Mouse (Mus musculus) hindbrain, embryonic 12.5 days (tissue): ENCODE measurements around the gene Nceh1. TPM values are rescaled to one million over a fixed set of nuclear protein-coding genes. Genes with fewer than 3 reads are reported as not detected.
A peak's percentile ranks its signal among the peaks of the same experiment; 100 is the strongest.

Experiments
- ATAC-seq: fragments of 200-750 bp; cut with Nextera tagmentation; 2 replicates; pipeline ENCODE4 v1.8.0; 2017; ENCODE audit warnings: moderate TSS enrichment; ENCODE audit not compliant: low FRiP score
- H3K27ac ChIP-seq: fragments of 300-500 bp; sonication (generic); 2 replicates; pipeline ENCODE4 v1.5.1; 2016; ENCODE audit warnings: mild to moderate bottlenecking
- H3K27me3 ChIP-seq: fragments of 300-500 bp; sonication (generic); 2 replicates; pipeline ENCODE4 v1.6.1; 2016; ENCODE audit warnings: mild to moderate bottlenecking
- H3K36me3 ChIP-seq: fragments of 300-500 bp; sonication (generic); 2 replicates; pipeline ENCODE4 v1.6.1; 2016; ENCODE audit warnings: mild to moderate bottlenecking
- H3K4me1 ChIP-seq: fragments of 300-500 bp; sonication (generic); 2 replicates; pipeline ENCODE4 v1.6.1; 2016
- H3K4me2 ChIP-seq: fragments of 300-500 bp; sonication (generic); replicated peaks from 2 replicates; pipeline ENCODE4 v1.6.1; 2016; ENCODE audit warnings: mild to moderate bottlenecking
- H3K4me3 ChIP-seq: fragments of 300-500 bp; sonication (generic); 2 replicates; pipeline ENCODE4 v1.5.1; 2016; ENCODE audit warnings: mild to moderate bottlenecking
- H3K9ac ChIP-seq: fragments of 300-500 bp; sonication (generic); 2 replicates; pipeline ENCODE4 v1.6.1; 2016; ENCODE audit warnings: mild to moderate bottlenecking, moderate library complexity
- H3K9me3 ChIP-seq: fragments of 300-500 bp; sonication (generic); replicated peaks from 2 replicates; pipeline ENCODE4 v1.6.1; 2016; ENCODE audit warnings: mild to moderate bottlenecking
- WGBS: fragments of 180-500 bp; shearing (Covaris S2); methylation state at CpG from one replicate; pipeline ENCODE4 v1.1.7; 2016; 5-methylcytosine and 5-hydroxymethylcytosine counted together
- polyA plus RNA-seq: library from polyadenylated mRNA; unstranded; fragments of >200 nt; fragmentation: Nextera tagmentation; extraction: Ambion mirVana; gene quantifications from 2 replicates; pipeline ENCODE4 v1.2.1, GENCODE M21; 2016

Nceh1 gene
- 5.1 and 5.6 TPM in 2 replicates for polyA plus RNA-seq

- ATAC-seq = peak; percentile 99
- WGBS = under 1% methylated on average over 54 of the region's 54 CpGs
- peak within 1 kb of the TSS; percentile 81 for H3K4me2 ChIP-seq
- peak within 1 kb of the TSS; percentile 64 for H3K4me3 ChIP-seq
- H3K27ac ChIP-seq = no peak within 1 kb of the TSS
- H3K27me3 ChIP-seq = no peaks in the 10 kb centered on the region
- 0 out of 2 replicates have a peak, but pooled peaks cover 6% of the 10 kb centered on the region for H3K4me1 ChIP-seq
- H3K9me3 ChIP-seq = no peaks in the 10 kb centered on the region
- no peaks in the 10 kb centered on the region for H3K36me3 ChIP-seq
- peak within 1 kb of the TSS; percentile 64 for H3K9ac ChIP-seq
Measured at GRCm38 (mm10) chr3:27182733-27183600, at the start of gene Nceh1. Gene Nceh1 (plus strand): TSS chr3:27182965.

- ATAC-seq = no peak
- no peak overlapping the region for H3K4me3 ChIP-seq
- 89% methylated on average over 8 of the region's 8 CpGs for WGBS
- H3K36me3 ChIP-seq = peaks cover 53% of the 10 kb centered on the region
- H3K27me3 ChIP-seq = no peaks in the 10 kb centered on the region
- no peaks in the 10 kb centered on the region for H3K4me1 ChIP-seq
- H3K9ac ChIP-seq = no peak overlapping the region
- no peaks in the 10 kb centered on the region for H3K9me3 ChIP-seq
- H3K27ac ChIP-seq = no peak overlapping the region
- no peak overlapping the region for H3K4me2 ChIP-seq
Measured at GRCm38 (mm10) chr3:27140101-27140500, 42.7 kb upstream of the Nceh1 start.

- Histone ChIP-seq H3K4me3 (no peak overlapping the region), H3K4me1 (no peaks in the 10 kb centered on the region), H3K36me3 (peaks cover 33% of the 10 kb centered on the region), H3K4me2 (no peak overlapping the region), H3K9ac (no peak overlapping the region), H3K27ac (no peak overlapping the region), H3K27me3 (no peaks in the 10 kb centered on the region), H3K9me3 (no peaks in the 10 kb centered on the region)
- 95% methylated on average over 7 of the region's 7 CpGs for WGBS
- no peak for ATAC-seq
Measured at GRCm38 (mm10) chr3:27143570-27143969, 39.2 kb upstream of the Nceh1 start.

- Histone ChIP-seq H3K4me3 (no peak overlapping the region), H3K36me3 (peaks cover 35% of the 10 kb centered on the region), H3K27ac (no peak overlapping the region), H3K4me1 (no peaks in the 10 kb centered on the region), H3K9me3 (no peaks in the 10 kb centered on the region), H3K9ac (no peak overlapping the region), H3K27me3 (no peaks in the 10 kb centered on the region), H3K4me2 (no peak overlapping the region)
- WGBS = 91% methylated on average over 7 of the region's 7 CpGs
- ATAC-seq = no peak
Measured at GRCm38 (mm10) chr3:27145733-27146132, 37.0 kb upstream of the Nceh1 start.

- Histone ChIP-seq H3K27me3 (no peaks in the 10 kb centered on the region), H3K4me2 (peak overlapping the region; percentile 78), H3K4me3 (peak overlapping the region; percentile 82), H3K36me3 (peaks cover 9% of the 10 kb centered on the region; the same call in 1 of the 2 replicates), H3K9ac (peak overlapping the region; percentile 74), H3K9me3 (no peaks in the 10 kb centered on the region), H3K27ac (peak overlapping the region; percentile 26; the same call in 1 of the 2 replicates), H3K4me1 (peaks cover 12% of the 10 kb centered on the region)
- WGBS = under 1% methylated on average over 31 of the region's 31 CpGs
- ATAC-seq = peak; percentile 70
Measured at GRCm38 (mm10) chr3:27153191-27153671, 29.5 kb upstream of the Nceh1 start.

GRCm38 (mm10) chr3:27153701-27154209, 29.0 kb upstream of the Nceh1 start, which contains the start of gene Ect2:
Gene Ect2 (minus strand): TSS chr3:27153878.
- peak within 1 kb of the TSS; percentile 78 for H3K4me2 ChIP-seq
- H3K9me3 ChIP-seq = no peaks in the 10 kb centered on the region
- peak; percentile 99 for ATAC-seq
- under 1% methylated on average over 37 of the region's 37 CpGs for WGBS
- no peaks in the 10 kb centered on the region for H3K27me3 ChIP-seq
- peaks cover 12% of the 10 kb centered on the region for H3K4me1 ChIP-seq
- peak within 1 kb of the TSS; percentile 82 for H3K4me3 ChIP-seq
- H3K27ac ChIP-seq = peak within 1 kb of the TSS; percentile 52; the same call in 1 of the 2 replicates
- H3K9ac ChIP-seq = peak within 1 kb of the TSS; percentile 74
- peaks cover 8% of the 10 kb centered on the region; the same call in 1 of the 2 replicates for H3K36me3 ChIP-seq

GRCm38 (mm10) chr3:27154280-27154679, 28.5 kb upstream of the Nceh1 start:
- Histone ChIP-seq H3K27me3 (no peaks in the 10 kb centered on the region), H3K4me3 (peak overlapping the region; percentile 82), H3K27ac (peak overlapping the region; percentile 52; the same call in 1 of the 2 replicates), H3K9ac (peak overlapping the region; percentile 45), H3K9me3 (no peaks in the 10 kb centered on the region), H3K4me1 (peaks cover 12% of the 10 kb centered on the region), H3K36me3 (peaks cover 8% of the 10 kb centered on the region; the same call in 1 of the 2 replicates), H3K4me2 (peak overlapping the region; percentile 50)
- WGBS = 63% methylated on average over 2 of the region's 2 CpGs
- ATAC-seq = peak; percentile 51

- no peaks in the 10 kb centered on the region for H3K9me3 ChIP-seq
- H3K27ac ChIP-seq = no peak overlapping the region
- peaks cover 12% of the 10 kb centered on the region for H3K4me1 ChIP-seq
- H3K4me2 ChIP-seq = no peak overlapping the region
- no peaks in the 10 kb centered on the region for H3K27me3 ChIP-seq
- no peak overlapping the region for H3K9ac ChIP-seq
- no peak for ATAC-seq
- WGBS = 17% methylated on average over 6 of the region's 6 CpGs
- H3K36me3 ChIP-seq = 0 out of 2 replicates have a peak, but pooled peaks cover under 1% of the 10 kb centered on the region
- no peak overlapping the region for H3K4me3 ChIP-seq
Measured at GRCm38 (mm10) chr3:27155051-27155855, 27.5 kb upstream of the Nceh1 start.

GRCm38 (mm10) chr3:27155856-27156593, 26.7 kb upstream of the Nceh1 start:
- H3K4me2 ChIP-seq = no peak overlapping the region
- no peak overlapping the region for H3K4me3 ChIP-seq
- no peaks in the 10 kb centered on the region for H3K9me3 ChIP-seq
- no peaks in the 10 kb centered on the region for H3K36me3 ChIP-seq
- WGBS = 80% methylated on average over 9 of the region's 9 CpGs
- H3K9ac ChIP-seq = no peak overlapping the region
- H3K27ac ChIP-seq = no peak overlapping the region
- peaks cover 12% of the 10 kb centered on the region for H3K4me1 ChIP-seq
- no peaks in the 10 kb centered on the region for H3K27me3 ChIP-seq
- ATAC-seq = no peak

- no peaks in the 10 kb centered on the region for H3K9me3 ChIP-seq
- H3K36me3 ChIP-seq = no peaks in the 10 kb centered on the region
- 56% methylated on average over 3 of the region's 3 CpGs for WGBS
- H3K27ac ChIP-seq = no peak overlapping the region
- H3K4me3 ChIP-seq = no peak overlapping the region
- H3K27me3 ChIP-seq = no peaks in the 10 kb centered on the region
- ATAC-seq = no peak
- H3K9ac ChIP-seq = no peak overlapping the region
- H3K4me1 ChIP-seq = peaks cover 10% of the 10 kb centered on the region
- H3K4me2 ChIP-seq = no peak overlapping the region
Measured at GRCm38 (mm10) chr3:27156594-27156949, 26.2 kb upstream of the Nceh1 start.

GRCm38 (mm10) chr3:27158910-27159309, 23.9 kb upstream of the Nceh1 start:
- ATAC-seq = no peak
- Histone ChIP-seq H3K9ac (0 out of 2 replicates have a peak overlapping the region, but pooled peaks have one; percentile 19), H3K4me2 (no peak overlapping the region), H3K27ac (no peak overlapping the region), H3K4me1 (no peaks in the 10 kb centered on the region), H3K36me3 (no peaks in the 10 kb centered on the region), H3K4me3 (no peak overlapping the region), H3K9me3 (no peaks in the 10 kb centered on the region), H3K27me3 (no peaks in the 10 kb centered on the region)
- WGBS = 53% methylated on average over 4 of the region's 4 CpGs
